Mouse (Mus musculus) bone marrow macrophage, adult 2 months (primary cell): ENCODE results near the gene Lrig3.

Source experiments
- CTCF ChIP-seq: IDR thresholded peaks from 2 replicates; pipeline ENCODE4 v1.5.1; 2012; ENCODE audit warnings: low read depth, mild to moderate bottlenecking, low read length, moderate library complexity
- POLR2A ChIP-seq: IDR thresholded peaks from 2 replicates; pipeline ENCODE4 v1.6.1; 2012; ENCODE audit warnings: mild to moderate bottlenecking, low read depth, low read length, borderline replicate concordance

DNA sequence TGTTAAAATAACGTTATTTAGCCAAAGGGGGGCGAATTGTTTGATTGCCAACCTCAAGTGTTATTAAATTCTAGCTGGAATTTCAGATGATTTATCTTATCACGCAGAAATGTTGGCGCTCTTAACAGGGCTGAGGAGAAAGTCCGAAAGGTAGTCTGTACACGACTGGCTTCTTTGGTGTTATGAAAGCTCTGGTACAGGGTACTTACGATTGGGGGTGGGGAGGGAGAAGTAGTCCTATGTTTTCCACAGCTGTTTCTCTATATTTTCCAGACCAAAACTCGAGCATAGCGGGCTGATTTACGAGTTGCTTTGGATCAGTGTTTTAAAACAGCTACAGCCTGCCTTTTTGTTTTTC is 3.1 kb downstream of the Lrig3 start:
- TF ChIP-seq CTCF (no peak), POLR2A (no peak)
